Mouse (Mus musculus) frontal cortex, postnatal 10 days (tissue): ENCODE data around the gene Tyw3.

ENCODE experiments used
- DNase-seq, 2 experiments: peaks; one replicate each; pipeline ENCODE4 v3.0.0; 2022; ENCODE audit warnings: low spot score in 2 of 2, mixed read lengths in 1 of 2

Tyw3 gene

GRCm38 (mm10) chr3:154562192-154562591 lies 34.7 kb downstream of the Tyw3 start:
- no peak for DNase-seq

DNA sequence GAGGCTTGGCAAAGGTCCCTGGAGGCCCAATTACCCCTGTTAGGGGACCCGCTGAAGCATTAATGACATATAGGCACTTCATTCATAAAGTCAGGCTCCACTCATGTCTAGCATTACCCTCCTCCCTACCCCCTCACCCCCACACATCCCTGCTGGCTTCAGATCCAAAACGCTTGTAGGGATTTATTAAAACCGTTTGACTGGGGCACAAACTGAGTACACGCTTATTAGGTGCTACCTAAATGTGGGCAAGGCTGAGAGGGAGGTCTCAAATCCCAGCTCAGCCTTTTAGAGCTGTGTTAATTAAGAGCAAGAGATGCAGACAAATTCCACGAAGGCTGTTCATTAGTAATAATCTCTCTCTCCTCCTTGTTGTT lies 45.9 kb downstream of the Tyw3 start:
- DNase-seq = no peak

DNA sequence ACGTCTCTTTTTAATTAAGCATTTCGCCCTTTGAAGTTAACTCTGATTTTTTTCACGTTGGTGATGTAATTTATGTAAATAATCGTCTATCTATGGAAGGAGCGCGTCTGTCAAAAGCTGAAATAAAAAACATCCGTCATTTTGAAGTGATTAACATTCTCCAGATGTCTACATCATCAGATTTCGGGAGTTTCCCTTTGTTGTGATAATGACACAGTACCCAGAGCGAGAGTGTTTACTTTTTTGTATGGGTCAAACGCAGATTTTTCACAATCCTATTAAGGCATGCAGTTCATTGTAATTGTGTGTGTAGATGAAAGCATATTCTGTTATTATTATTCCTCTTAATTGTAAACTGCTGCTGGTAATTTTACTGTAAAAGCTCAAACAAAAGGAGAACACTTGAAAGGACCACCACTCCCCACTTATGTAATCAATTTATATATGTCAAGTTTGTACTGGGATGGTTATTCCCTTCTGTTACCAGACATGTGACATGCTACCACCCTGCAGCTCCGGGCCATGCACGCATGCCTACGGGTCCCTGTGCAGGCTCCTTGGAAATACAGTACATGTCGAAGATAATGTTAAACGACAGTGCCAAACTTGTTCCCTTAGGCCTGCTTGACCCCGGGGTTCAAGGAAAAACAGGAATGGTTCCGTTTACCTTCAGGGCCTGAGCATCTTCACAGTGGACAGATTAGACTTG lies 46.4 kb downstream of the Tyw3 start:
- no peak for DNase-seq

DNA sequence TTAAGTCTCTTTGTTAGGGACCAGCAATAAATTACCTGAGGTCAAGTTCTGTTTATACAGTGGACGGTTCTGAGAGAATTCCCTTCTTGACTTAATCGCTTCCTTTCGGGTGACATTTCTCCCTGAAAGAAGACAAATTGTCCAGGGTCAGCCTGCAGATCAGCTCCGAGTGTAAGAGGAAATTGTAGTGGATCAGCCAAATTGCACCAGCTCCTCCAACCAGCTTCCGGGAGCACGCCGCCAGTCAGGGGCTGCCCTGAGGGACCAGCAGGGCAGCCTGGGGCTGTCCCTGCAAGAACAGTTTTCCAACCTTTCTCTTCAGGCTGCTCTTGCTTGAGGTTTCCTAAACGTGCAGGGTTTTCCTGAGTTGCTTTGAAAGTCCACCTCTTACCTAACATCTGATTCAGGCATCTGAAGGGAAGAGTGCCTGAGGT lies 48.0 kb downstream of the Tyw3 start:
- no peak for DNase-seq

GRCm38 (mm10) chr3:154547549-154548426 lies 49.1 kb downstream of the Tyw3 start:
- DNase-seq = no peak

- DNase-seq = no peak
Observed at GRCm38 (mm10) chr3:154546234-154546633, 50.7 kb downstream of the Tyw3 start.

GRCm38 (mm10) chr3:154540086-154540911 lies 56.6 kb downstream of the Tyw3 start:
- DNase-seq = no peak

DNA sequence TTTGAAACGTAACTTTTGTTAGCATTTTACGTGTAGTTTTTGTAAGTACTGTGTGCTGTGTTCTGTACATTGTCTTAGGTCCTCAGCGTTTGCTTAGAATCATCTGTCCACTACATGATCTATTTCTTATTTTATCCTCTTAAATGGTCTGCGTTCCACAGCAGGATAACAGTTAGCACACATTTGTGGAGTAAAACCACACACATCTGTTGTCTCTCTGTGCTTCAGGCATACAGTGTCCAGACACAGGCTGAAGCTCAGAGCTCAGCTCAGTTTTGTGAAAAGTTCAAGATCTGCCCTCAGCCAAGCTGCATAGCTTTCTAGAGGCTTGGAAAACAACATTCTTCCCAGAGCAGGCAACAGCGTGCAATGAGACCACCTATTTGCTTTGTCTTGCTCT lies 60.8 kb downstream of the Tyw3 start:
- DNase-seq = no peak

GRCm38 (mm10) chr3:154533246-154533645 lies 63.7 kb downstream of the Tyw3 start:
- DNase-seq = no peak

DNA sequence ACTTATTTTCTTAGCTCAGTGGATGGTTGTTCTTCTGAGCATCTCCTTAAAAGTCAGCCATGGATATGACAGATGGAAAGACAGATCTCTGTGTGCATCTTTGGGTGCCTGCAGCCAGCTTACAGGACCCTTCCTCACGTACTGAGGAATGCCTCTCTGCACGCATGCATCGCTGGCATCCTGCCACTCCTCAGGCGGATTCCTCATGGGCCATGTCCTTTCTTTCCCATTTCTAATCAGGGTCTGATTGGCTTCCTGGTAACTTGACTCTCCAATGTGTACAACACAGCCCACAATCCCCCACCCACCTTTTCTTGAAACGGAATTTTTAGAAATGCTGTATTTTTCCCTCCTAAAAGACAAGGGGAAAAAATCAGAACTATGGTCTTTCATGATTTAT lies 67.9 kb downstream of the Tyw3 start:
- DNase-seq = no peak

- DNase-seq = no peak
Observed at GRCm38 (mm10) chr3:154526610-154527009, 70.3 kb downstream of the Tyw3 start.
